Mouse (Mus musculus) heart, embryonic 12.5 days (tissue): Measurements from ENCODE around the gene Plcl1. TPM values are rescaled to one million over a fixed set of nuclear protein-coding genes. Genes with fewer than 3 reads are reported as not detected.

Experiments
- ATAC-seq: fragments of 200-750 bp; cut with Nextera tagmentation; 2 replicates; pipeline ENCODE4 v1.8.0; 2017; ENCODE audit warnings: moderate TSS enrichment, moderate library complexity; ENCODE audit not compliant: insufficient number of reproducible peaks, low FRiP score
- H3K27ac ChIP-seq: fragments of 300-500 bp; sonication (generic); 2 replicates; pipeline ENCODE4 v1.5.1; 2016; ENCODE audit warnings: mild to moderate bottlenecking, moderate library complexity; ENCODE audit not compliant: poor library complexity, severe bottlenecking
- H3K27me3 ChIP-seq: fragments of 300-500 bp; sonication (generic); replicated peaks from 2 replicates; pipeline ENCODE4 v1.6.1; 2016; ENCODE audit warnings: mild to moderate bottlenecking, moderate library complexity
- H3K36me3 ChIP-seq: fragments of 300-500 bp; sonication (generic); 2 replicates; pipeline ENCODE4 v1.6.1; 2016; ENCODE audit warnings: mild to moderate bottlenecking, moderate library complexity
- H3K4me1 ChIP-seq: fragments of 300-500 bp; sonication (generic); replicated peaks from 2 replicates; pipeline ENCODE4 v1.6.1; 2016; ENCODE audit warnings: mild to moderate bottlenecking
- H3K4me2 ChIP-seq: fragments of 300-500 bp; sonication (generic); 2 replicates; pipeline ENCODE4 v1.6.1; 2016; ENCODE audit warnings: mild to moderate bottlenecking, moderate library complexity
- H3K4me3 ChIP-seq: fragments of 300-500 bp; sonication (generic); 2 replicates; pipeline ENCODE4 v1.5.1; 2016; ENCODE audit warnings: mild to moderate bottlenecking
- H3K9ac ChIP-seq: fragments of 300-500 bp; sonication (generic); 2 replicates; pipeline ENCODE4 v1.6.1; 2016; ENCODE audit warnings: mild to moderate bottlenecking, moderate library complexity
- H3K9me3 ChIP-seq: fragments of 300-500 bp; sonication (generic); replicated peaks from 2 replicates; pipeline ENCODE4 v1.6.1; 2016; ENCODE audit warnings: mild to moderate bottlenecking, moderate library complexity
- WGBS: fragments of 180-500 bp; shearing (Covaris S2); methylation state at CpG from one replicate; pipeline ENCODE4 v1.1.7; 2016; 5-methylcytosine and 5-hydroxymethylcytosine counted together
- polyA plus RNA-seq: library from polyadenylated mRNA; unstranded; fragments of >200 nt; fragmentation: Nextera tagmentation; extraction: Ambion mirVana; gene quantifications from 2 replicates; pipeline ENCODE4 v1.2.1, GENCODE M21; 2016

The Plcl1 gene
- polyA plus RNA-seq, 1 experiment from 2014 or later = 0.80 TPM

- H3K9me3 ChIP-seq = no peaks in the 10 kb centered on the region
- no peak overlapping the region for H3K9ac ChIP-seq
- no peak for ATAC-seq
- H3K4me3 ChIP-seq = no peak overlapping the region
- H3K36me3 ChIP-seq = no peaks in the 10 kb centered on the region
- H3K27ac ChIP-seq = no peak overlapping the region
- 70% methylated on average over 12 of the region's 12 CpGs for WGBS
- H3K4me2 ChIP-seq = no peak overlapping the region
- no peaks in the 10 kb centered on the region for H3K4me1 ChIP-seq
- H3K27me3 ChIP-seq = peaks cover 8% of the 10 kb centered on the region; the same call in 1 of the 2 replicates
Observed at GRCm38 (mm10) chr1:55738746-55739365, 333.1 kb downstream of the Plcl1 start.

GRCm38 (mm10) chr1:55741885-55742284 lies 336.2 kb downstream of the Plcl1 start:
- WGBS = 70% methylated on average over 3 of the region's 3 CpGs

GRCm38 (mm10) chr1:55748516-55748915 lies 342.8 kb downstream of the Plcl1 start:
- no peaks in the 10 kb centered on the region for H3K4me1 ChIP-seq
- no peak overlapping the region for H3K27ac ChIP-seq
- H3K4me2 ChIP-seq = no peak overlapping the region
- H3K36me3 ChIP-seq = no peaks in the 10 kb centered on the region
- no peaks in the 10 kb centered on the region for H3K27me3 ChIP-seq
- ATAC-seq = no peak
- 54% methylated on average over 5 of the region's 5 CpGs for WGBS
- H3K9me3 ChIP-seq = no peaks in the 10 kb centered on the region
- H3K9ac ChIP-seq = no peak overlapping the region
- no peak overlapping the region for H3K4me3 ChIP-seq

More at GRCm38 (mm10) chr1:55741885-55742284, 336.2 kb downstream of the Plcl1 start:
- H3K4me2 ChIP-seq = no peak overlapping the region
- no peaks in the 10 kb centered on the region for H3K9me3 ChIP-seq
- H3K27me3 ChIP-seq = peaks cover 8% of the 10 kb centered on the region; the same call in 1 of the 2 replicates
- ATAC-seq = no peak
- H3K9ac ChIP-seq = no peak overlapping the region
- H3K4me3 ChIP-seq = no peak overlapping the region
- no peak overlapping the region for H3K27ac ChIP-seq
- no peaks in the 10 kb centered on the region for H3K36me3 ChIP-seq
- no peaks in the 10 kb centered on the region for H3K4me1 ChIP-seq

- ATAC-seq = no peak
Observed at GRCm38 (mm10) chr1:55749770-55750169, 344.0 kb downstream of the Plcl1 start.

GRCm38 (mm10) chr1:55755742-55756141 lies 350.0 kb downstream of the Plcl1 start:
- Histone ChIP-seq H3K4me1 (no peaks in the 10 kb centered on the region), H3K4me2 (no peak overlapping the region), H3K9me3 (no peaks in the 10 kb centered on the region), H3K36me3 (no peaks in the 10 kb centered on the region), H3K9ac (no peak overlapping the region), H3K4me3 (no peak overlapping the region), H3K27ac (no peak overlapping the region), H3K27me3 (no peaks in the 10 kb centered on the region)
- ATAC-seq = no peak
- 53% methylated on average over 10 of the region's 10 CpGs for WGBS

More at GRCm38 (mm10) chr1:55749770-55750169, 344.0 kb downstream of the Plcl1 start:
- no peaks in the 10 kb centered on the region for H3K4me1 ChIP-seq
- H3K4me2 ChIP-seq = no peak overlapping the region
- H3K4me3 ChIP-seq = no peak overlapping the region
- no peaks in the 10 kb centered on the region for H3K9me3 ChIP-seq
- no peaks in the 10 kb centered on the region for H3K27me3 ChIP-seq
- no peak overlapping the region for H3K9ac ChIP-seq
- no peaks in the 10 kb centered on the region for H3K36me3 ChIP-seq
- H3K27ac ChIP-seq = no peak overlapping the region
- WGBS = 79% methylated on average over 7 of the region's 7 CpGs

GRCm38 (mm10) chr1:55762284-55762683 lies 356.6 kb downstream of the Plcl1 start:
- no peaks in the 10 kb centered on the region for H3K36me3 ChIP-seq
- no peak overlapping the region for H3K4me2 ChIP-seq
- no peaks in the 10 kb centered on the region for H3K27me3 ChIP-seq
- no peak overlapping the region for H3K27ac ChIP-seq
- H3K9me3 ChIP-seq = no peaks in the 10 kb centered on the region
- H3K4me1 ChIP-seq = no peaks in the 10 kb centered on the region
- ATAC-seq = no peak
- H3K9ac ChIP-seq = no peak overlapping the region
- 64% methylated on average over 5 of the region's 5 CpGs for WGBS
- H3K4me3 ChIP-seq = no peak overlapping the region

- WGBS = 80% methylated on average over 2 of the region's 2 CpGs
- no peak for ATAC-seq
- Histone ChIP-seq H3K9me3 (no peaks in the 10 kb centered on the region), H3K27ac (no peak overlapping the region), H3K4me2 (no peak overlapping the region), H3K4me1 (no peaks in the 10 kb centered on the region), H3K9ac (no peak overlapping the region), H3K36me3 (no peaks in the 10 kb centered on the region), H3K27me3 (no peaks in the 10 kb centered on the region), H3K4me3 (no peak overlapping the region)
Observed at GRCm38 (mm10) chr1:55763171-55763570, 357.4 kb downstream of the Plcl1 start.

GRCm38 (mm10) chr1:55766743-55767142 lies 361.0 kb downstream of the Plcl1 start:
- WGBS = 40% methylated on average over 1 of the region's 1 CpGs
- no peaks in the 10 kb centered on the region for H3K9me3 ChIP-seq
- H3K27me3 ChIP-seq = no peaks in the 10 kb centered on the region
- no peak overlapping the region for H3K27ac ChIP-seq
- ATAC-seq = no peak
- no peak overlapping the region for H3K9ac ChIP-seq
- no peaks in the 10 kb centered on the region for H3K36me3 ChIP-seq
- H3K4me2 ChIP-seq = no peak overlapping the region
- H3K4me1 ChIP-seq = no peaks in the 10 kb centered on the region
- H3K4me3 ChIP-seq = no peak overlapping the region

- Histone ChIP-seq H3K4me2 (no peak overlapping the region), H3K4me1 (no peaks in the 10 kb centered on the region), H3K9me3 (no peaks in the 10 kb centered on the region), H3K27ac (no peak overlapping the region), H3K36me3 (no peaks in the 10 kb centered on the region), H3K4me3 (no peak overlapping the region), H3K9ac (no peak overlapping the region), H3K27me3 (no peaks in the 10 kb centered on the region)
- ATAC-seq = no peak
Observed at GRCm38 (mm10) chr1:55770072-55770785, 364.5 kb downstream of the Plcl1 start.

- Histone ChIP-seq H3K4me1 (no peaks in the 10 kb centered on the region), H3K4me3 (no peak overlapping the region), H3K9ac (no peak overlapping the region), H3K9me3 (0 out of 2 replicates have a peak, but pooled peaks cover 6% of the 10 kb centered on the region), H3K27ac (no peak overlapping the region), H3K36me3 (no peaks in the 10 kb centered on the region), H3K4me2 (no peak overlapping the region), H3K27me3 (no peaks in the 10 kb centered on the region)
- WGBS = 53% methylated on average over 6 of the region's 6 CpGs
- ATAC-seq = no peak
Observed at GRCm38 (mm10) chr1:55792817-55793216, 387.1 kb downstream of the Plcl1 start.
